Comparison of ENCODE assay signal across 9 mouse cellular contexts in the genomic region with DNA sequence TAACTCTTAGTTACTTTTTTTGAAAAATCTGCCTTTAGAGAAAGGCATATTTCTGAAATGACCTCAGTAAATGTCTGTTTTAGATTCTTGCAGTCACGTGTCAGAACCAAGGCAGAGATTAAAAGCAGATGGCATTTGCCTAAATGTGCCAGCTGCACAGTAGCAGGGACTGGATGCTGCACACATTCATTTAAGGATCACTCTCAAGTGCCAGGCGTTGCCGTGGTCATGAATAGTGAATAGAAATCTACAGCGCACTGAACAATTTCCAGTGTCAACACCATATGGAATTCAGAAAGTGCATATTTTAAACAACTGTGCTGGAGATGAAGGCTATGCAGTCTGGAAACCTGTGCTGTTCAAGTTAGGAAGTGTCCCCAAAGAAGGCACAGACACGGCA.
DNase-seq lines count a peak whose midpoint lies in the region; ATAC-seq and TF ChIP-seq lines count a peak whose summit lies in the region.
"Had no signal": no experiment of that assay in that cellular context is flagged by ENCODE, and none has a peak within 500 bp of the region (broad histone marks: within the 10 kb centered on the region; RNA-seq: fewer than 3 reads in every experiment).

No protein-coding gene starts in this region.

- H3K4me3 ChIP-seq in midbrain, embryonic 14.5 days (replicated peaks; ENCODE audit: low read depth, low read length): no peak overlapping the region
- H3K4me3 ChIP-seq in midbrain, embryonic 11.5 days (ENCODE audit: low read depth, low read length): no peak overlapping the region
- H3K4me3 ChIP-seq in layer of hippocampus, adult 2 months: no peak overlapping the region
- H3K4me3 ChIP-seq in heart, adult 2 months: no peak overlapping the region

- no peak for ATAC-seq in midbrain, embryonic 14.5 days (ENCODE audit: low FRiP score, low TSS enrichment)
- no peak for ATAC-seq in midbrain, embryonic 11.5 days (ENCODE audit: low FRiP score)

- WGBS in midbrain, embryonic 14.5 days: 50% methylated on average over 5 of the region's 5 CpGs
- 82% methylated on average over 5 of the region's 5 CpGs for WGBS in midbrain, embryonic 11.5 days
- 72% methylated on average over 5 of the region's 5 CpGs for WGBS in heart, adult 2 months

- TF ChIP-seq POLR2A in heart, adult 2 months (IDR thresholded peaks at IDR 0.05; ENCODE audit: insufficient read depth, low read depth, low read length): no peak

- H3K9ac ChIP-seq in midbrain, embryonic 14.5 days (replicated peaks; ENCODE audit: low read length): no peak overlapping the region
- no peak overlapping the region for H3K9ac ChIP-seq in midbrain, embryonic 11.5 days (ENCODE audit: low read length)
- H3K9ac ChIP-seq in heart, adult 2 months (ENCODE audit: low read depth, low read length): no peak overlapping the region

- H3K4me2 ChIP-seq in midbrain, embryonic 14.5 days (ENCODE audit: low read length): no peak overlapping the region
- H3K4me2 ChIP-seq in midbrain, embryonic 11.5 days: no peak overlapping the region

- H3K9me3 ChIP-seq in midbrain, embryonic 14.5 days (ENCODE audit: control insufficient read depth, low read length): no peaks in the 10 kb centered on the region
- H3K9me3 ChIP-seq in midbrain, embryonic 11.5 days (ENCODE audit: control insufficient read depth, low read length): no peaks in the 10 kb centered on the region

- no peak for TF ChIP-seq EP300 in heart, adult 2 months (IDR thresholded peaks at IDR 0.05; ENCODE audit: insufficient read depth, low read depth, low read length)

- H3K27me3 ChIP-seq in midbrain, embryonic 14.5 days (ENCODE audit: control insufficient read depth, insufficient read depth, low read length): no peaks in the 10 kb centered on the region
- no peaks in the 10 kb centered on the region for H3K27me3 ChIP-seq in midbrain, embryonic 11.5 days (ENCODE audit: control insufficient read depth, insufficient read depth, low read length)
- H3K27me3 ChIP-seq in heart, adult 2 months (ENCODE audit: control insufficient read depth, insufficient read depth, low read length): no peaks in the 10 kb centered on the region

- H3K36me3 ChIP-seq in midbrain, embryonic 14.5 days (ENCODE audit: control insufficient read depth, insufficient read depth, low read length): no peaks in the 10 kb centered on the region; the same call in 1 of the 2 replicates
- H3K36me3 ChIP-seq in midbrain, embryonic 11.5 days (ENCODE audit: control insufficient read depth, insufficient read depth, low read length): no peaks in the 10 kb centered on the region
- no peaks in the 10 kb centered on the region for H3K36me3 ChIP-seq in heart, adult 2 months (ENCODE audit: control insufficient read depth, insufficient read depth, low read length)

- no peak overlapping the region for H3K27ac ChIP-seq in midbrain, embryonic 14.5 days (replicated peaks; ENCODE audit: low read depth, low read length)
- H3K27ac ChIP-seq in midbrain, embryonic 11.5 days (ENCODE audit: low read depth, low read length): no peak overlapping the region
- peak overlapping the region; percentile 79 for H3K27ac ChIP-seq in layer of hippocampus, adult 2 months
- no peak overlapping the region for H3K27ac ChIP-seq in heart, adult 2 months

- intact Hi-C loops in heart, adult 2 months (cut with DNase I): no loop called here

- peak; percentile 33 for DNase-seq in cerebellum, adult 9-11 months
- DNase-seq in cerebellum, postnatal 36 days: no peak
- peak; percentile 32 for DNase-seq in midbrain, embryonic 14.5 days
- DNase-seq in midbrain, embryonic 11.5 days (ENCODE audit: low spot score, missing footprints): no peak
- DNase-seq in layer of hippocampus, adult 2 months (ENCODE audit: low spot score in 2 of 2): peak; percentile 24 to 76
- peak; percentile 69 to 86 for DNase-seq in right cerebral cortex, postnatal 10 days (ENCODE audit: low spot score in 2 of 2)
- no peak for DNase-seq in heart, adult 2 months
- no peak for DNase-seq in thymus, postnatal 36 days
- DNase-seq: lung, postnatal 10 days had no signal

- H3K4me1 ChIP-seq in midbrain, embryonic 14.5 days (ENCODE audit: control insufficient read depth, insufficient read depth, low read length): no peaks in the 10 kb centered on the region
- H3K4me1 ChIP-seq in midbrain, embryonic 11.5 days (ENCODE audit: control insufficient read depth, insufficient read depth, low read length): no peaks in the 10 kb centered on the region
- no peaks in the 10 kb centered on the region for H3K4me1 ChIP-seq in heart, adult 2 months (ENCODE audit: control insufficient read depth, insufficient read depth, low read length)

- H3K79me2 ChIP-seq in heart, adult 2 months (replicated peaks; ENCODE audit: control insufficient read depth, insufficient read depth, low read length): no peaks in the 10 kb centered on the region

- no peak for TF ChIP-seq CTCF in layer of hippocampus, adult 2 months (conservative IDR thresholded peaks at IDR 0.05)
- TF ChIP-seq CTCF in heart, adult 2 months (IDR thresholded peaks at IDR 0.05): no peak

Comparison
In these comparisons a context has a peak if more than half of its experiments do, and no peak if none do; other contexts are left out.
1. DNase-seq: peak in cerebellum, adult 9-11 months (single experiment), midbrain, embryonic 14.5 days (single experiment), layer of hippocampus, adult 2 months (2 of 2) and right cerebral cortex, postnatal 10 days (2 of 2); none in cerebellum, postnatal 36 days (0 of 2), midbrain, embryonic 11.5 days (single experiment), heart, adult 2 months (0 of 2) and thymus, postnatal 36 days (0 of 2).